Mouse (Mus musculus): ENCODE measurements around the gene Kcnmb2.

Gene Kcnmb2

DNA sequence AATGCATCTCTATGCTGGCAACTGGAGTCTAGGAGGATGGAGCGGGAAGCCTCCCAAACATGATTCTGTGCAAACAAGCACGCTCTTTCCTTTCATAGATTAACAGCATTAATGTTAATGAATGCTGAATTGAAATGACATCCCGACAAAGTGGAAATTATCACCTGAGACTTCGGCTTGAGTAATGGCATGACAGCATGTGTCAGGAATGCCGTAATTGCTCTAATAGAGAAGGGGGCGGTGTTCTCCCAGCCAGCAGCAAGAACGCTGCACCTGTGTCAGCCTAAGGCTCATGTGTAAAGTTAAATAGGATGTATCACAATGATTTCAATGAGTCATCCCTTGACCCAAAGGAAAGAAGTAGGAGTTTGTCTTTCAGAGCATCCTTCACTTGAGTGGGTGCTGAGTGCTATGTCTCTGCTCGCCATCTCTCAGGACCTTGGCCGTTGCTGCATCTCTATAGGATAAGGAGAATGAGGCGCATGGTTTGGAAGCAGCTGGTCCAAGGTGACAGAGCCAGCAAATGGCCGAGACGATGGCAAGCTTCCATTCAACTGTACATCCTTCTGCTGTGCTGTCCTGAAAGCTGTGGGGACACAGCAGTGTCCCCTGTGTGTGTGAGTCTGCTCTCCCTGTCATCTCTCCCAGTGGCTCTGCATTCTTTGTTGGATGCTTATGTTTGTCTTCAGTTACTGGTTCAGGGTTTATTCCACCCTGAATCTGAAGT lies 110.1 kb downstream of the Kcnmb2 start:
- DNase-seq = peak; percentile 37 to 40

DNA sequence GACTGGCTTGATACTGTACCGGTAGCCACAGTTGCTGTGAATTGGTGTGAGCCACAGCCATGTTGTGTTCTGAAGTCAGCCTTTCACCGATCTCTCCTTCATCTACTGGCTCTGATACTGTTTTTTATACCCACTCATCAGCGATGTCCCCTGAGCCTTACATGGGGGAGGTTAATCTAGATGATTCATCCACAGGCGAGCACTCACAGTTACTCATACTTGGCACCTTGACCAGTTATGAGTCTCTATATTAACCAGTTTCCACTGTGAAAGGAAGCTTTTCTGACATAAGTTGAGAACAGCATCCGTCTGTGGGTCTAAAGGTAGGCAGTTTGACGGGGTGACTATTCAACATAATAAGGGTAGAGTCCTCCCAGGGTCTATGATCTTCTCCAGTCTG lies 118.7 kb downstream of the Kcnmb2 start:
- no peak for DNase-seq

DNA sequence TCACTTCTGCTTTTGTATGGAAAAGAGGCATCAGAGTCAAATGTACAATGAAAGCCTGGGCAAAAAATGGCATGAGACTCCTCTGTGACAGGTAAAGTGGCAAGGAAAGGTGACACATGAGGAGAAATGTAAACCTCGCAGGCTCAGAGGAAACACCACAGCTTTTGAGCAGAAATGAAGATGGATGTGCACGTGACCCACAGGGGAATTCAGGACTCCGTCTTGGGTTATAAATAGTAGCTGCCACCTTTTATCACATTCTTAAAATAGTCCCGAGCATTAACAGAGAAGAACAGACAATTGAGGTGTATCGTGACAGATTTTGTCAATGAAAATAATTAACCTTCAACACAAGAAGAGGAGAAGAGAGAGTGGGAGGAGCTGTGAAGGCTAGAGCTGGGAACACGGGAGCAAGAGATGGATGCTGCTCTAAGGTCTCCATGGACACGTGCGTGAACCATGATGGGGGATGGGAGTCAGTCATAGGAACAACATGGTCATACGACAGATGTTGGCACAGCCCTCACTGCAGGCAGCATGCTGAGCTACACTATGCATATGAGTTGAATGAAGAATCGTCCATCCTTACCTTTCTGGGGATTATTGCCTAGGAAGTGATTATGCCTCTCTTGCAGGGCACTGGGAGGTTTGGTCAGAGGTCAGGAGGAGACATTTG lies 127.2 kb downstream of the Kcnmb2 start:
- DNase-seq = no peak

DNA sequence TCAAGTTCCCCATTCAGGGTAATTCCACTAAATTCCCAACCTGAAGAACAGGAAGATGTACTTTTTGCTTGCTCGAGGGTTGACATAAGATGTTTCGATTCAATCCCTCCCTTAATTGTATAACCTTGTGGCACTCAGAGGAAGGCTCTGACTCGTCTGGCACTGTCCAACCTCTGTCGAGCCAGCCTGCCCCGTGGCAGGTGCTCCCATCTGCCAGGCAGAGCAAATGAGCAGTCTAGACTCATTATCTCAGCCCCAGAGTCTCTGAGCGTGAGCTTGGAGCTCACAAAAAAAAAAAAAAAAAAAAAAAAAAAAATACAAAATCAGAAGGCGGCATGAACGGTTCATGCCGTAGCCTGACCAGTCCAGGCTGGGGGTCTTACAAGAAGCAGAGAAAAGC lies 130.1 kb downstream of the Kcnmb2 start:
- peak in 1 of 2 experiments; percentile 35 for DNase-seq

DNA sequence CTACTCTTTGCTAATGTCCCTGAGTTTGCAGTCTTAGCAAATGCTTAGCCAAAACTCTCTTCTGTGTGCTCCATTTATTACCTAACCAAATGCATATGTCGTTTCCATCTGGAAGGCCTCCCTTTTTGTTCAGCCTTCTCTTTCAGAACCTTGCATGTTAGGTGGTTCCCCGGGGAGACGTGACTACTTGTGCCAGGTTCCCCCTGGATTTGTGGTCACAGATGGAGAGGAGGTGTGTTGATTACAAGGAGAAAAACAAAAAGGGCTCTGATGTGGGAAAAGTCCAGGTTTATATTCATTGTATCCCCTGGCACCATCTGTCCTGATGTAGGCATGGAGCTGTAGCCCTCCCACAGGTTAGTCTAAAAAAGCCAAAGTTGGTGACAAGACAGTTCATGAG lies 141.5 kb downstream of the Kcnmb2 start:
- DNase-seq = peak; percentile 63 to 65

DNA sequence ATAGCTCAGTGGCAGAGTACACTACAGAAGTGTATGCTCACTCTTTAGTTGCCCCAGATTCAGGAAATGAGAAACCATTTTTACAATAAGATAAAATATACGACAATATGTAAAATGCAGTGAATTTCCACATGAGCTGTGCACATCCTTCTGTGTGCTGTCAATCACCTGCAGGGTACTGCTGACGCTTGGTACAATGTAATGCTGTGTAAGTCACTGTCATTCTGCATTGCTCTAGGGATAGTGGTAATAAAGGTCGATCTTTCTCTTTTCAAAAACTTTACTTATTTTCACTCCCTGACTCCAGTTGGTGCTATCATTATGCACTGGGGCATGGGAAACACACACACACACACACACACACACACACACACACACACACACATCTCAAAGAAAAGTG lies 146.5 kb downstream of the Kcnmb2 start:
- DNase-seq = no peak

DNA sequence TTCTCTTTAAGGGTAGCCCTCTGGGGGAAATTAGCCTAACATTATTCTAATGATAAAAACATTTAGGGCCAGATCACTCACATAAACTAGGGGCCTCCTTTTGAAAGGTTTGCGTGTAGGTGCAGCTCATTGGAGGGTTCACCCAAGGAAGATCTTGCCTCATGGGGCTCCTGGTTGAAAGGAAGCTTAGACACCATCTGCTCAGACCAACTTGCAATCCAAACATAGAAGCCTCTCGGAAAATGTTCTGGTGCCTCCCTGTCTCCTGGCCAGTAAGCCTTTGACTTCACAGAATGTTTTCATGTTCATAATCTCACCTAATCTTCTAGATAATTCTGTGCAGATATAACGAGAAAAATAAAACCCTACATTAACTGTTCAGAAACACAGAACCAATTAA lies 150.3 kb downstream of the Kcnmb2 start:
- peak; percentile 16 to 46 for DNase-seq

DNA sequence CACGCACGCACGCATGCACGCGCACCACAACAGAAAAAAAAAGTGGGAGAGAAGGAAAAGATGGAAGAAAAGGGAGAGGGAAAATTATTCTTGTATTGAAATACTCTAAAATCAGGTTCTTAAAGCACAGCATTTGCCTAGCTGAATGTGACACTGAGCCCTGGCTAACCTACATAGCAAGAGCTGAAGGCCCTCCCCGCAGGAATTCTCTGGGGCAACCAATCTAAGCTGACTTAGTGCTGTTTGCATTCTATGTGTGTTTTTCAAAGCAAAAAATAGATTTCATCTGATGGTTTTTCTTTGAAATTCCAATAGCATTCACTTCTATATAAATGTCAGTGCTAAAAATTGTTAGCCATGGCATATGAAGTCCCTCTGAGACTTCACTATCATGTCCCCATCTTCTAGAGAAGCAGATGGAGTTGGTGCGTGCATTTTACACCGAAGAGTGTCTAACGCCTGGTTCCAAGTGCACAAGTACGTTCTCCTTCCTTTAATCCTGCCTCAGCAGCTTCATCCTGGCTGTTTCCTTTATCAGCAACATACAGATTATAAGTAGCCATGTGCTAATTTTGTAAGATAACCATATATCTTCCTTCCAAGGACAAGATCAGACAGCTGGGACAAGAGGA lies 151.4 kb downstream of the Kcnmb2 start:
- DNase-seq = no peak

DNA sequence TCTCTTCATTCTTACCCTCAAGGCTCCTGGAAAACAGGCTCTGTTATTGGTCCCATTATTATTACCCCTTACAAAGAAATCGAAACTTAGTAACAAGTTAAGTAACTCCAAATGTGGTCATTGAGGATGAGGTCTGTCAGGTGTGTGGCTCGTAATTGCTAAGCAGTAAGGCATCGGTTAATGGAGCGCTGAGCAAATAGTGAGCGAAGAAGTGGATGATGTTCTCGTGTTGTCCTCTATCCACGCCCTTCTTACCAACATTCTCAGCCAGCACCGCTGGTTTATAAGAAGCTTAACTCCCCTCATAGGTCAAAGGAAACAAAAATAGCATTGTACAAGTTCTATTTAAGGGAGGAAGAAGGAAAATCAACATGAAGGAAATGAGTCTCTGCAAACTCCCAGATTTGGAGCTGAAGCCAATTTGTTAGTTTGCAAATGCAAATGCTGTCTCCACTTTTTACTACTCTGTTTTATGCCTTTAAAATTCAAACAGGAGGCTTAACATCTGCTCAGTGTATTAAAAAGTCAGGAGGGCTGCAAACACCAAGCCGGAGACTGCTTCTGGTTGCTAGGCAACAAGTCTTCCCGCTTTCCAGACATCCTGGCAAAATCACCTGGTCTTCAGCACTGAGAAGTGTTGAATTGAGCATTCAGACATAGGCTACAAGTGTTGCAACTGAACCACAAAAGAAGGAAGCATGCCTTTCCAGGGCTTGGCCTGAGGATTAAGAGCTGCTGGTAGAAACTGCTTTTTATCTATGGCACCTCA lies 157.8 kb downstream of the Kcnmb2 start:
- DNase-seq = no peak

DNA sequence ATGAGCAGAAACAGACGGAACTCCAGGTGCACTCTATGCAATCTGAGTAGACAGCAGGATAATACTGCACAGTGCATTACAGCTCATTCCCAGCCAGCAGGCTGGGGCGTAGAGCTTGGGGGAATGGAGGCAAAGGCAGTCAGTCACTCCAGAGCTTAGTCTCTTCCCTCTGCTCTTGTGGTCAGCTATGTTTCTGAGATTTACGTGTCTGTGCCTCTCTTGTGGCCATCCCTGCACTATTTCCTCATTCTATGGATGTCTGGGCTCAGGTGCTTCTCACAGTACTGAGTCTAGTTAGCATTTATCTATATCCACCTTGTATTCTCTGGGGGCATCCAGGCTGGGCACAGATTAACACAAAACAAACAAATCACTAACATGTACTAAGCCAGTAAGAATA lies 160.4 kb downstream of the Kcnmb2 start:
- DNase-seq = no peak

DNA sequence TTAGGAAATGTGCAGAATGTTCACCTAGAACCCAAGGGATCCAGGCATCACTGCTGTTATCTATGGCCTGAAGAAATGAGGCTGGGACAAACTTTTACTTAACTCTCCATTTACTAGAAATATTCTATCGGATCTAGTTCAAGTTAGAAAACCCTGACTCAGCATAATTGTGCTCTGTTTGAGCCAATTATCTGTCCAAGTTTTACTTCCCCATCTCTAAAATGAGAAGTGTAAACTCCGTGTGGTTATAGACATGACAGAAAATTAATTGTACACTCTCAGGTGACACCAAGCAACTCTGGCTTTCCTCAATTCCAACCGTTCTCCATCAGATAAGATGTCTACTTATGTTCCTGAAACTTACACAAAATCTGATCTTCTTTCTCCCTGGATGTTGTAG lies 161.0 kb downstream of the Kcnmb2 start:
- no peak for DNase-seq

DNA sequence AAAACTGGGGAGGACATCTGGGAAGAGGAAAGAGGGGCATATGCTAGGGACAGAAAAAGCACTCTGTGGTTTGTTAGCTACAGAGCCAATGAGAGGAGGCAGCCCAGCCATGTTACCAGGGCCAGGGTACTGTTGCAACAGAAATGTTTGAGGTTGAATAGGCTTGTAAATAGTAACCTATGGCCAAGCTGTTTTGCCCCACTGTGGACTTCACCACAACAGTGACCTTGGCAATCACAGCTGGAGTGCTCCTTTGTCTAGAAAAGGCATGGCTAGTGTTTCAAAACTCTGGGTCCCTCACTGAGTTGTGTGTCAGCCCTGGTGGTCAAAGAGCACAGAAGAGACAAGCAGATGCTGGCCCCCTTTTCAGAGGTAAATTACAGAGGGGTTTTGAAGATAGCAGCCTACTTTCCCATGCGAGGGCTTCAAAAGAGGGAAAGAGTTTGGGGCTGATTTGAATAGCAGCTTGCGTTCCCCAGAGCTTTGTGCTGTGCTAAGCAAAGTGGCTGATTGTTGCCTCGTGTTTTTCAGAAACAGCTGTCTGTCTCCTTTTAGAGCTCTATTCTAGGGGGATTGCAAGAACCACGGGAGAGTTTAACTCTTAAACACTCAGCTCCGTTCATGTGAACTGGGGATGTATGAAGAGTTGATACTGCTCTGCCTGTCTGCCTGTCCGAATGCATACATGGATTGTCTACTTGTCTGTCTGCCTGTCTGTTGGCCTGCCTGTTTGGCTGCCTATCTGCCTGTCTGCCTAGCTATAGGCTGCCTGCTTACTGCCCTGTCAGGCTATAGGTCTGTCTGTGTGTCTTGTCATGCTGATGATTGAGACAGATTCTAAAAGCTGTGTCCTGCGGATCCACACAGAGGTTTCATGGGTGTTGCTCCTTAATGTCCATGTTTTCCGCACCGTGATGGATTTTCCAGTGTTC lies 165.0 kb downstream of the Kcnmb2 start:
- no peak for DNase-seq

DNA sequence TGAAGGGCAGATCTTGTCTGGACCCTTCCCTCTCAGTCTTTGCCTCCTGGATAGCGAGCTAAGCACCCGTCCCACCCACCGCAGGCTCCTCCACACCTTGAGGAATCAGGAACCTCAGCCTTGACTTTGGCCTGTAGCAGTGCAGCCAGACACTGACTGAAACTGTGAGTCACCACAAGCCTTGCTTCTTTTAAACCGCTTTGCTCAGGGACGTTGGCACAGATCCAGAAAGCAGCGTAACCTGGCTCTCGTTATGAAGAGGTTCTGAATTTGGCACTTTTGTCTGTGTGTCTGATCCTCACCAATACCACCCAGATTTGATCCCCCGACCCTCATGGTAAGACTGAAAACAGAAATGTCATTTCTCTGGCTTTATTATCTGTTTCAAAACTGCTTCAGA lies 171.6 kb downstream of the Kcnmb2 start:
- DNase-seq = peak; percentile 39 to 53

DNA sequence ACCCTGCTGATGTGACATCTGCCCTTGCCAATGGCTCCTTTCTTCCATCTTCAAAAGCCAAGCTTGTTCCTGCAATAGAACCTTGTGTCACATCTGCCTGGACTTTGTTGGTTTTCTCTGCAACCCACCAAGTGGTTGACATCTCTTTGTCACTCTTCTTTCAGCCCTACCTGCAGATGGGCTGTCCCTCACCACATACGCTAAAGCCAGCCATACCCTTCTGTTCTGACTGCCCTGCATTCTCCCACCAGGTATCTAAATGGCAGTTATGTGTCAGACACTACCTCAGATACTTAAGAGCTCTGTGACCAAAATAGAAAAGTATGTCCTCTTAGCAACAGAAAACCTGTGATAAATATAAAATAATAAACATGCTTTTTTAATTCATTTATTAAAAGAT lies 186.5 kb downstream of the Kcnmb2 start:
- DNase-seq = no peak

DNA sequence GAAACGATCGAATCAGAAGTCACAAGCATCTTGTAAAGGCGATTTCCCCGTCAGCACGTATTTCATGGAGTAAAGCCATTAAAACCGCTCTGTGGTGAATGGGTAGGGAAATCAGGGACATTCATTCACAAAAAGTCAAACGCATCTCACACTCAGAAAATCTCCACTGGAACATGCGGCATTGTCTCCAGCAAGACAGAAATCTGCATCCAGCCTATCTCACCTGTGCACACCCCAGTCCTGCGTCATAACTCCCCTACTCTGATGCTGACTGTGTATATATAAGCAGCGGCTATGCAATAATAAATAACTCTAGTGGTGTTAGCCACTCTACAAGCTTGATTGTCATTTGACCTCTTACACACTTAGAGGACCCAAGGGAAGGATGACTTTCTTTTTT lies 199.1 kb downstream of the Kcnmb2 start:
- no peak for DNase-seq

DNA sequence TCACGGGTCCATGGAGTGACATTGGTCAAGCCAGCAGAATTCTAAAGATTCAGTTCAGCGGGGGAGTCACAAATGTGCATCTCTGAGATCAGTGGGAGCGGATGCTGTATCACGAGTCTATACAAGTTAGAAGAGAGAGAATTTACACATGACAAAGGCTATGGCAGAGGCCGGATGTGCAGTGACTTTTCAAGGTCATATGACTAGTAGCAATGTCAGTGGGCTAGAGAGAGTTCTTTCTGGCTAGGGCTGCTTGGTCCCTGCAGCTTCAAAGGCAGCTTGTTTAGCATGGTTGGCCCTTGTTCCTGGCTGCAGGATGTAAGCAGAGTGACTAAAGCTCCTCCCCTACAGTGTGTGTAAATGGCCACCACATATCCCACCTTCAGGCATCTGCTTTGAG lies 217.5 kb downstream of the Kcnmb2 start:
- DNase-seq = peak in 1 of 2 experiments; percentile 3

DNA sequence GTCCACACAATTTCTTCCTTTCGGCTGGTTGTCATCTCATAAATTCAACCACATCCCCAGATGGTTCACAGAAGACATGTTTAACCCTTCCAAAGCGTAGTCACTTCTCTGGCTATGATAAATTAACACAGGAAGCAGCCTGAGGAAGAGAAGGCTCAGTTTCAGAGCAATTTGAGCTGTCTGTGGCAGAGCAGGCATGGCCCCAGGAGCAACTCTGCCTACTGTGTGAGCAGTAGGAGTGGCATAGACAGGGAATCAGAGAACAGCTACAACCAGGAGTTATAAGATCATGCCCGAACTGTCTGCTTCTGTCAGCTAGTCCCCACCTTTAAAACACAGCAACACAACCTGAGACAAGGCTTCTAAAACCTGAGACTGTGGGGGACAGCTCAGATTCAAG lies 219.4 kb downstream of the Kcnmb2 start:
- DNase-seq = no peak

DNA sequence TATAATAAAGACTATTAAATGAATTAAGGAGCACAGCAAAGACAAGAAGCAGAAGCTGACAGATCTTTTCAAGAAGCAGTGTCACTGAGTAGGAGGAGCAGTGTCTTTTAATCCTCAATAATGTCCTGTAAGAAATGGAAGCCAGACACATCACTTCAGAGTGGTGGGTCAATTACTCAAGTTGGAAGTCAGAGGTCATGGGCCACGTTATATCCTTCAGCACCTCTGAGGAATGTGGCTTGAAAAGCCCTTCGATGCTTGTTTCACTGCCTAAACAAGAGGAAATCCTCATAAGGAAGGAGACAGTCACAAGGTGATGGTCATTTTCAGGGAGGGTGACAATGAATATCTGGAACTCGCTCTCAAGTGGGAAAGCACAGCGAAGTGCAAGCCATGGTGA lies 223.1 kb downstream of the Kcnmb2 start:
- no peak for DNase-seq

DNA sequence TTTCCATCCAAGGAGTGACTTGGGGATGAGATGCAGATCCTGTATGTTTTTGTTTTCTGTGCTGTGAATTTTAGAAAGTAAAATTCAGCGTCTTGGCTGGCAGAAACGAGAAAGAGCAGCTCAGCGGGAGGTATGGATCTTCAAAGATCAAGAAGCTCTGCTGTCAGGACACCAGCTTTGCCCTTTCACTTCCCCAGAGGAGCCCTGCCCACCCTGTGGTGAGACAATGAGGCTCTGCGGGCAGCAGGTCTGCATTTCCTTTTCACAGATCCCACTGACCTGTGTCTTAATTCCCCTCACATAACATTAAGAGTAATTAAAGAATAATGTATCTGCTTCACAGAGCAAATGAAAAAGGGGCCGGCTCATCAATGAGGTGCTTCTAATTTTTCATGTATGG lies 226.1 kb downstream of the Kcnmb2 start:
- no peak for DNase-seq

DNA sequence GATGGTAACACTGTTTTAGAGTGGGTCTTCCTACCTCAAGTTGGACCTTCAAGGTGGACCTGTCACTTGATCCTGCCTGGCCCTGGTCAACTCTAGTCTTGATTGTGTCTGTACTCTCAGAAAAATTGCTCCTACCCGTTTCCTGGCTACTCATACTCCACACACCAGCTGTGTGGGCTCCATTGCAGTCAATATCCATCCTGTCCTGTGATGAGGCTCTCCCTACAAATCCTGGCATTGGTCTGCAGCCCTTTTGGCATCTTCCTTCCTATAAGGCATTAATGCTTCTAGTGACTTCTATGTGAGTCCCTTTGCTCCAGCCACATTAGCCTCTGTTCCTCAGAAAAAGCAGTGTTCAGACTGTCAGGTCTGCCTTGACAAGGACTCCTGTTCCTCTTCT lies 228.4 kb downstream of the Kcnmb2 start:
- no peak for DNase-seq

DNA sequence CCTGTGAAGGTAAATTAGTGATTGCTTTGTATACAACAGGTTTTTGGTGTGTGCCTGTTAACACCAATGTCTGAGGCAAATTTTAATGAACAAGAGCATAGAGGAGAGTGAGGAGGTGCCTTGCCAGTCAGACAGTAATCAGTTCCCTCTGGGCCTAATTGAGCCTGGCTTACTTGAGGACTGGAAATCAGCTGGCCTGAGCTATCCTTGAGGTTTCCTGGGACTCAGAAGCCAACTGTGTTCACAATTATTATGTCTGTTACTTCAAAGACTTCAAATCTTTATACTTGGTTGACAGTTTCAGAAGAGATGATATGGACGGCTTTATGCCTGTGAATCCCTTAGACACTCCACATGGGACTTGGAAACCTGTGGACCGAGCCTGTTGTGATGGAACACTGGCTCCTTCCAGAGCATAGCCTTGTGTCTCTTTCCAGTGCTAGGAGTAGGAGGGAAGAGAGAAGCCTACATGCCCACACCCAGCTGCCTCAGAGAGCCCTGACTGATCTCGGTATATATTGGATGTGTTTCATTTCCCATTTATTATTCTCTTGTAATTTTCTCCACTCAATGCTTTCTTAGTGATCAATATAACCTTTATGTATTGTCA lies 230.2 kb downstream of the Kcnmb2 start:
- no peak for DNase-seq

DNA sequence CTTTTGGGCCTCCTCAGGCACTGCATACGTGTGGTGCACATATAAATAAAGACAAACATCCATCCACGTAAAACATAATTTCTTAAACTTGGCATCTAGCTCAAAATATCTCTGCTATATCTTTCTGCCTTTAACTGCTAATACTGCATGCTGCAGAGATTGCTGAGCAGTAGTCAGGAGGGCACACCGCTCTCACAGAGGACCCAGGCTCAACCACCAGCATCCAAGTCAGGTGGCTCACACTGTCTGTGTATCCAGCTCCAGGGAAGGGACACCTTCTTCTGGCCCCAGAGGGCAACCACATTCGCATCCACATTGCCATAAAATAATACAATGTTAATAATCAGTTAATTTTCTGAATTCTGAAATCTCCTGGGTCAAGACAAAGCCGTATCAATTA lies 241.9 kb downstream of the Kcnmb2 start:
- no peak for DNase-seq
